Comparison of ENCODE assay signal across 8 mouse cellular contexts in the genomic region with DNA sequence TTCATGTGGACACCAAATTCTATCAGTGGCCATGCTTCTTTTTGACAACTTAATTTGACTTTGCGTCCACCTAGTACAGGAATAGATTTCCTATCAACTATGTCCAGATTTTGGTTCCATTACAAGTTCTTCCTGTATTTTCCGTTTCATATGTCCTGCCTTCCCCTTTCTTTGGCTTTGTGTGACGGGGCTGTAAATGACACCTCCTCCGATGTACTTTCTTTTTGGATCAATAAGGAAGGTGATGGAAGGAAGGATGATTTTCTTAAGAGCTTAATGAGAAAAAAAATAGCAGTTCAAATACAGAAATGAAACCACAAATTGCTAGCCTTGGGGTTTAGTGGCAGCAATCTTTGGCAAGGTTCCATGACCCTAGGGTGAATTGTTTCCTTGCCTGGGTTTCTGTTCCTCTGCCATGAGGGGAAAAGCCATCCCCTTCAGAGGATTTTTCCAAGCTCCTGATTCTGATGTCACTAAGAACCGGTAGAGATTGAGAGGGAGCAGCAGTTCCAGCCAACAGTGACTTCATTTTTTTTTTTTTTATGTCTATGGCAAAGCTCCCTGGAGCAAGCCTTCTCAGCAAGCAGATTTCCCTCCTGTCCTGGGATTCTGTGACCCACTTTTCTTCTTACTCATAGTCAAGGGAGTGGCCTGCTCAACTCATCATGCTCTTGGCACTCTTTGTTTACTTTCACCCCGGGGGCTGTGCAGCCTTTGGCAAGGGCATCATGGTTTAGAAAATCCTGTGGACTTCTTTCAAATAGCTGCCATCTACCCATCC. TPM values are rescaled to one million over a fixed set of nuclear protein-coding genes. Genes with fewer than 3 reads are reported as not detected.
DNase-seq lines count a peak whose midpoint lies in the region; ATAC-seq and TF ChIP-seq lines count a peak whose summit lies in the region.
"Had no signal": no experiment of that assay in that cellular context is flagged by ENCODE, and none has a peak within 500 bp of the region (broad histone marks: within the 10 kb centered on the region; RNA-seq: fewer than 3 reads in every experiment).

No protein-coding gene starts in this region.

- H3K9me3 ChIP-seq in midbrain, postnatal 0 days (ENCODE audit: low read length), result no peaks in the 10 kb centered on the region
- H3K9me3 ChIP-seq in midbrain, embryonic 10.5 days (replicated peaks), result no peaks in the 10 kb centered on the region
- no peaks in the 10 kb centered on the region for H3K9me3 ChIP-seq in stomach, embryonic 16.5 days (replicated peaks; ENCODE audit: control insufficient read depth, low read length)
- H3K9me3 ChIP-seq in hindbrain, embryonic 12.5 days (replicated peaks), result no peaks in the 10 kb centered on the region
- H3K9me3 ChIP-seq: limb, embryonic 13.5 days had no signal

- H3K4me1 ChIP-seq in midbrain, postnatal 0 days (ENCODE audit: insufficient read depth, low read length), result no peaks in the 10 kb centered on the region
- H3K4me1 ChIP-seq in midbrain, embryonic 10.5 days, result no peaks in the 10 kb centered on the region
- peaks cover 27% of the 10 kb centered on the region for H3K4me1 ChIP-seq in stomach, embryonic 16.5 days (ENCODE audit: control insufficient read depth, insufficient read depth, low read length)
- no peaks in the 10 kb centered on the region for H3K4me1 ChIP-seq in hindbrain, embryonic 12.5 days

- H3K27me3 ChIP-seq in midbrain, postnatal 0 days (ENCODE audit: insufficient read depth, low read length), result no peaks in the 10 kb centered on the region
- no peaks in the 10 kb centered on the region for H3K27me3 ChIP-seq in midbrain, embryonic 10.5 days (ENCODE audit: low read depth, poor library complexity, severe bottlenecking)
- H3K27me3 ChIP-seq in stomach, embryonic 16.5 days (ENCODE audit: control insufficient read depth, insufficient read depth, low read length), result no peaks in the 10 kb centered on the region
- no peaks in the 10 kb centered on the region for H3K27me3 ChIP-seq in hindbrain, embryonic 12.5 days
- H3K27me3 ChIP-seq: limb, embryonic 13.5 days had no signal

- WGBS in midbrain, postnatal 0 days, result 84% methylated on average over 6 of the region's 6 CpGs
- WGBS in midbrain, embryonic 10.5 days, result 80% methylated on average over 6 of the region's 6 CpGs
- WGBS in stomach, embryonic 16.5 days, result 61% methylated on average over 6 of the region's 6 CpGs
- 82% methylated on average over 6 of the region's 6 CpGs for WGBS in hindbrain, embryonic 12.5 days

- DNase-seq in midbrain, postnatal 0 days (ENCODE audit: low spot score), result peak; percentile 21
- no peak for DNase-seq in midbrain, embryonic 10.5 days (ENCODE audit: low spot score)
- peak; percentile 33 for DNase-seq in cerebellum, adult 11 months
- DNase-seq in heart, postnatal 10 days, result peak; percentile 47
- no peak for DNase-seq in layer of hippocampus, postnatal 36 days

- ATAC-seq in midbrain, postnatal 0 days (ENCODE audit: low FRiP score), result no peak
- ATAC-seq in stomach, embryonic 16.5 days (ENCODE audit: insufficient read depth, low FRiP score), result peak; percentile 26; the same call in 1 of the 2 replicates
- ATAC-seq in hindbrain, embryonic 12.5 days (ENCODE audit: low FRiP score), result no peak

- H3K36me3 ChIP-seq in midbrain, postnatal 0 days (ENCODE audit: insufficient read depth, low read length), result no peaks in the 10 kb centered on the region
- H3K36me3 ChIP-seq in midbrain, embryonic 10.5 days, result no peaks in the 10 kb centered on the region
- H3K36me3 ChIP-seq in stomach, embryonic 16.5 days (ENCODE audit: control insufficient read depth, insufficient read depth, low read length), result no peaks in the 10 kb centered on the region
- no peaks in the 10 kb centered on the region for H3K36me3 ChIP-seq in hindbrain, embryonic 12.5 days
- H3K36me3 ChIP-seq: limb, embryonic 13.5 days had no signal

- no peak overlapping the region for H3K4me3 ChIP-seq in midbrain, postnatal 0 days (ENCODE audit: low read depth, low read length)
- H3K4me3 ChIP-seq in midbrain, embryonic 10.5 days, result no peak overlapping the region
- H3K4me3 ChIP-seq in stomach, embryonic 16.5 days (replicated peaks; ENCODE audit: low read length), result no peak overlapping the region
- H3K4me3 ChIP-seq in hindbrain, embryonic 12.5 days, result no peak overlapping the region
- H3K4me3 ChIP-seq: limb, embryonic 13.5 days had no signal

- H3K4me2 ChIP-seq in midbrain, postnatal 0 days (ENCODE audit: low read depth, low read length, poor library complexity, severe bottlenecking), result no peak overlapping the region
- H3K4me2 ChIP-seq in stomach, embryonic 16.5 days (ENCODE audit: low read depth, low read length), result no peak overlapping the region
- no peak overlapping the region for H3K4me2 ChIP-seq in hindbrain, embryonic 12.5 days (replicated peaks)
- H3K4me2 ChIP-seq: limb, embryonic 13.5 days had no signal

- no peak overlapping the region for H3K27ac ChIP-seq in midbrain, postnatal 0 days (ENCODE audit: low read depth, low read length)
- H3K27ac ChIP-seq in midbrain, embryonic 10.5 days (replicated peaks), result no peak overlapping the region
- no peak overlapping the region for H3K27ac ChIP-seq in stomach, embryonic 16.5 days (ENCODE audit: low read length)
- H3K27ac ChIP-seq in hindbrain, embryonic 12.5 days, result no peak overlapping the region
- H3K27ac ChIP-seq: limb, embryonic 13.5 days had no signal

- intact Hi-C loops in heart, postnatal 10 days (cut with DNase I), result loop anchor here (5.0 kb wide), 1 partner anchor 68 kb away; a partner anchor contains a TSS

- no peak overlapping the region for H3K9ac ChIP-seq in midbrain, postnatal 0 days (replicated peaks; ENCODE audit: low read length, poor library complexity, severe bottlenecking)
- H3K9ac ChIP-seq in stomach, embryonic 16.5 days (ENCODE audit: low read length), result no peak overlapping the region
- H3K9ac ChIP-seq in hindbrain, embryonic 12.5 days, result no peak overlapping the region
- H3K9ac ChIP-seq: limb, embryonic 13.5 days had no signal

- no peak for TF ChIP-seq CTCF in midbrain, postnatal 0 days (IDR thresholded peaks at IDR 0.05)

RNA-seq across cellular contexts. Expression of a gene that starts 56.1 kb away (rescaled TPM):
- total RNA-seq in midbrain, postnatal 0 days (2014; rRNA removed), result 1.3 and 1.4 TPM in 2 replicates
- 0.97 and 1.1 TPM in 2 replicates for polyA plus RNA-seq in midbrain, postnatal 0 days (2015; fragmentation: Nextera tagmentation; extraction: Ambion mirVana)
- 2.8 and 3.3 TPM in 2 replicates for polyA plus RNA-seq in midbrain, embryonic 10.5 days (2016; fragmentation: Nextera tagmentation; extraction: Ambion mirVana)
- under 1 TPM; 0.17 to 0.27 TPM for total RNA-seq in heart, postnatal 10 days (2021)
- polyA plus RNA-seq in stomach, embryonic 16.5 days (2015; fragmentation: Nextera tagmentation; extraction: Ambion mirVana), result 1.1 and 1.2 TPM in 2 replicates
- 3.0 and 3.1 TPM in 2 replicates for polyA plus RNA-seq in hindbrain, embryonic 12.5 days (2016; fragmentation: Nextera tagmentation; extraction: Ambion mirVana)
- under 1 TPM; 0.47 to 0.58 TPM for total RNA-seq in layer of hippocampus, postnatal 36 days (2021)

Comparison
In these comparisons a context has a peak if more than half of its experiments do, and no peak if none do; other contexts are left out.
1. DNase-seq: peak in midbrain, postnatal 0 days (single experiment), cerebellum, adult 11 months (single experiment) and heart, postnatal 10 days (2 of 2); none in midbrain, embryonic 10.5 days (single experiment) and layer of hippocampus, postnatal 36 days (0 of 2).